Mouse (Mus musculus) v-Abl transformed pro-B cells (cell line): ENCODE results near the gene Bmp2k.

Experiments used
- in situ Hi-C, 2 experiments: fragments of 400-800 bp; cut with MboI; formaldehyde crosslinking; loops; one replicate each; pipeline ENCODE4 v1.15.1; 2025; ENCODE audit not compliant: unreplicated experiment in 2 of 2

Bmp2k gene

DNA sequence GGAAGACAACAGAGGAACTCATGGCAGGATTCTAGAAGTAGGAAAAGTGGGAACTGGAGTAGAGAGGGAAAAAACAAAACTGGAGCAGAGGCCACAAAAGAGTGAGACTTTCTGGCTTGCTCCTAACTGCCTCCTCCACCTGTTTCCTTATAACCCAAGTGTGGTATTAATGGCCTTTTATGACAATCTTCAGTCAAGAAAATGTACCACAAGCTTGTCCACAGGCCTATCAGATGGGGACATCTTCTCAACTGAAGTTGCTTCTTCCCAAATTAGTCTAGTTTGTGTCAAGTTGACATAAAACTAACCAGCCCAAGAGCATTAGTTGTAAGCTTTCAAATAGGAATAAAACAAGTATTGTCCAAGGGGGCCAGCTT lies 27.0 kb upstream of the Bmp2k start:
- in situ Hi-C loops, result no loop called here

- in situ Hi-C loops, result no loop called here
Observed at GRCm38 (mm10) chr5:96972474-96973130, 24.9 kb upstream of the Bmp2k start.

GRCm38 (mm10) chr5:96973714-96974113 lies 23.8 kb upstream of the Bmp2k start:
- in situ Hi-C loops, result no loop called here

GRCm38 (mm10) chr5:96974661-96975060 lies 22.8 kb upstream of the Bmp2k start:
- in situ Hi-C loops, result no loop called here

DNA sequence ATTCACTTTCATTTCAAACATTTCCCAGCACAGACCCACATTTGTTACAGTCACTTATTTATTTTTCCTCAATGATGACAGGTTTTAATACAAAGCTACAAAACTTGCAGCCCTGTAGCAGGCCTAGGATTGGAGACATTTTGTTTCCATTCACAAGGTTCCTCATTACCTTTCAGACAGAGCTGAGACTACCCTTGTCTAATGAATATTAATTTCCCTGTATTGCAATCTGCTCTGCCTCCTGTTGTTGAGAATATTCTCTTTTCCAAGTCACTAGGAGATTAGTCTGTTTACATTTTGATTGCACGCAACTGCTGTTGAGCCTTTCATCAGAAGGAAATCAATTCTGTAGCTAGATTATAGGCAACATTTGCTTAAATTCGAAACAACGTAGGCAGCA lies 22.4 kb upstream of the Bmp2k start:
- in situ Hi-C loops, result no loop called here

GRCm38 (mm10) chr5:96976150-96976549 lies 21.3 kb upstream of the Bmp2k start:
- in situ Hi-C loops, result no loop called here

GRCm38 (mm10) chr5:96979296-96980007 lies 18.0 kb upstream of the Bmp2k start:
- in situ Hi-C loops, result no loop called here

DNA sequence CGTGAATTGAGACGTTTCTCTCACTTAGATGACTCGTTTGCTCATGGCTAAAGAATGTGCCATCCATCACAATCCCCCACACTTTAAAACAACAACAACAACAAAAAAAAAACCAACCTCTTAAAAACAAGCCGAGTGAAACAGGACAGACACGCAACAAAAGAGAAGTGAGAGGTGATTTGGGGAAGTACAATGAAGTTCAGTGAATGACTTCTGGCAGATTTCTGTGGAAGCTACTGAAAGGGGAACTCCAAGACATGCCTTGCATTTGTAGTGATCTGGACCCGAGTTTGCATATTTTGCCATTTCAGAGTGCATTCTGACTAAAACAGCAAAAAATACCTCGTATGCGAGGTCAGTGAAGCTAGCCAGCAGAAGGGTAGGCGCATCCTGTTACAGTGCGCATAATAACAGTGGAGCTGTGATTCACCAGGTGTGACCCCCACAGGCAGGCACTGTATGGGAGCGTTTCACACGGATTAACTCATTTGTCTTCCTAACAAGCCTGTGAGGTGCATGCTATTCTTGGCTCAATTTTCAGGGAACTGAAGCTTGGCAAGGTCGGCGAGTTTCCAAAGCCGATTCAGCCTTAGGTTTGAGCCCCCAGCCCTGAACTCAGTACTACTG lies 17.4 kb upstream of the Bmp2k start:
- in situ Hi-C loops, result no loop called here

GRCm38 (mm10) chr5:96981987-96982386 lies 15.5 kb upstream of the Bmp2k start:
- in situ Hi-C loops, result no loop called here

DNA sequence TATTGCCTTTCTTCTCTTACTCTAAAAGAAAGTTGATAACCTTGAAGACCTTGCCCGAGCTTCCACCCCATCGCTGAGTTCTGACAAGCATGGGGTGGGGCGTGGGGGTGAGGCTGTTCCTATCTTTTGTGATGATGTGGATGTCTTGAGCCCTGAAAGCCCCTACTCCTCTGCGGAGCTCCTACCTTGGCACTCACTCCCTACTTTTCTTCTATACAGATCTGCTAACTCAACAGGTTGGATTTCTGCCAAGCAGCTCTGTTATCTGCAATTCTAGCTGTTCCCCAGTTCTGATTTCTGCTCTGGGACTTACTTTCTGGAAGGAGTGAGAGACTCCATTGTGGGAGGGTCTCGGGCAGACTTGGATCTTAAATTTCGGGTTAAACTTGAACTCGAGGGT lies 14.3 kb upstream of the Bmp2k start:
- in situ Hi-C loops, result no loop called here

DNA sequence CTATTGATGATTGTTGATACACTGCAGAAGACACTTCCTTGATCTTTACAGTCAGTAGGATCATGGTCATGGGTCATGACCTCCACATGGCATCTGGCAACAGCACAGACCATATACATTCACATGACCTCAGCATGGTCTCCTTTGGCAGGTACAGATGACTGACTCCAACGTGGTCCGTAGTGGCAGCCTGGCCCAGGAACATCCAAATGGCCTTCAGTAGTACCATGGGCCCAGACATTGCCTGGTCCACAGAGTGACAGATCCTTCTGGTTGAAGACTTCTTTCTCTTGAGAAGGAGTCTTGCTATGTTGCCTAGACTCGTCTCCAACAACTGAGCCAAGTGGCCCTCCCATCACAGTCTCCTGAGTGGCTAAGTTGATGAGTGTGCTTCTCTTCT lies 10.6 kb upstream of the Bmp2k start:
- in situ Hi-C loops, result loop anchor here in 1 of 2 experiments (5.0 kb wide), 1 partner anchor 55 kb away; no protein-coding TSS in a partner anchor

DNA sequence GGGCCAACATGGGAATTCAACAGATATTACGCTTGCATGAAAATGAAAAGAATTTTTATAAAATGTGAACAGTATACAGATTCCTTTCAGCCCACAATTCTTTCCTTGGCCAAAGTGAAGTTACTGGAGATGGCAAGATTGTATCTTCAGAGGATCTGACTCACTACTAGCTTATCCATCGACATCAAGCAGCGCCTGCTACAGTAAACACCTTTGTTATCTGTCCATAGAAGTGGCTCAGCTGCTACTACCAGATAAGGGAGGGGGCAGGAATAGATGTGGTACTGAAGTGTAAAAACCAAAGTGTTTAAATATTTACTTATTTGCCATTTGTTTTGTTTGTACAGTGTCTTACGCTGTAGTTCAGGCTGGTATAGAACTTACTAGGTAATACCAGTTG lies 8.6 kb upstream of the Bmp2k start:
- in situ Hi-C loops, result loop anchor here in 1 of 2 experiments (5.0 kb wide), 1 partner anchor 57 kb away; no protein-coding TSS in a partner anchor

DNA sequence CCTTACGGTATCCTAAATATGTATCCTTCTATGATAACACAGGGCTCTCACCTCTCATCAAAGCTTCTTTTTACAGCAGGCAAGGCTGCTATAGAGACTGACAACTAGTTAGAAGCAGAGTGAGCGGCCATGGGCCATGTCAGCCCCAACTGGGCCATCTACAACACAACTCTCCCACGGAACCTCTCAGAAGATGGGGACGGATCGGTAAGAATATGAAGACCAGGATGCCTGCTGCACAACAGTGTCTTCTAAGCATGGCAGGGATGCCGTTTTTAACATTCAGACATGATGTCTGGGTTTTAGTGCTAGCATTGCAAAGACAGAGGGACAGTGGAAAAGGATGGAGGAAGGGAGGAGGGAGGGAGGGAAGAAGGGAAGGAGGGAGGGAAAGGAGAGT lies 6.3 kb upstream of the Bmp2k start:
- in situ Hi-C loops, result no loop called here

GRCm38 (mm10) chr5:96992651-96993050 lies 4.8 kb upstream of the Bmp2k start:
- in situ Hi-C loops, result no loop called here

- in situ Hi-C loops, result no loop called here
Observed at GRCm38 (mm10) chr5:96993057-96993456, 4.4 kb upstream of the Bmp2k start.

DNA sequence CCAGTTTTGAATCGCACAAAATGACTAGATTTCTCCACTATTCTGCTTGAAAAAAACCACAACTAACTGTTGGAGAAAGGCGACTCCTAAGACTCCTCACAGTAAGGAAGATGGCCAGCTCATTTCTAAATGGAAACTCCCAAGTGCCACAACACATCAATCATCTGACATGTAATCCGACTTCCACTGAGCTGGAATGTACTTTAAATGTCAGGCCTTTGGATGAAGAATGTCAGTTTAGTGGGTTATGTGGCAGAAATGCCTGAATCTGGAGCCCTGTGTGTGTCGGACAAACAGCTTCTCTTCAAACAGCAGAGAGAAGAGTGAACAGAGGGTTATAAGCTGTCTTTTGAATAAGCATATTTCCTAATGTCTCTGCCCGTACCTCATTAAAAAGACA lies 1.7 kb upstream of the Bmp2k start:
- in situ Hi-C loops, result loop anchor here in 1 of 2 experiments (5.0 kb wide), 1 partner anchor 78 kb away; no protein-coding TSS in a partner anchor

GRCm38 (mm10) chr5:96996401-96997309 lies 834 bp upstream of the Bmp2k start:
- in situ Hi-C loops, result loop anchor here in 1 of 2 experiments (5.0 kb wide), 1 partner anchor 79 kb away; no protein-coding TSS in a partner anchor

GRCm38 (mm10) chr5:96997802-96998565 lies 495 bp downstream of the Bmp2k start:
- in situ Hi-C loops, result loop anchor here in 1 of 2 experiments (5.0 kb wide), 1 partner anchor 81 kb away; no protein-coding TSS in a partner anchor

- in situ Hi-C loops, result loop anchor here in 1 of 2 experiments (5.0 kb wide), 1 partner anchor 81 kb away; no protein-coding TSS in a partner anchor
Observed at GRCm38 (mm10) chr5:96998566-96998907, 1.0 kb downstream of the Bmp2k start.

GRCm38 (mm10) chr5:96999601-97000000 lies 2.1 kb downstream of the Bmp2k start:
- in situ Hi-C loops, result loop anchor here in 1 of 2 experiments (5.0 kb wide), 1 partner anchor 82 kb away; no protein-coding TSS in a partner anchor
